Mouse (Mus musculus): Measurements from ENCODE around the gene Casp12. TPM values are rescaled to one million over a fixed set of nuclear protein-coding genes. Genes with fewer than 3 reads are reported as not detected.

Casp12 gene
- total RNA-seq, 4 experiments from 2014 or later = 4.6 to 8.1 (median 6.1) TPM

Other genes starting within 250 kb of the Casp12 start
- gene Casp1, start 46.9 kb upstream of the Casp12 start, total RNA-seq (2022) = 1 to 10 TPM; 1.0 to 2.6 (median 1.6) TPM
- 1 to 10 TPM; 2.7 to 4.2 (median 3.6) TPM for gene Casp4, start 36.6 kb upstream of the Casp12 start, total RNA-seq (2022)

Data from heart, adult 8-10 months (tissue).